Mouse (Mus musculus) A20 (cell line): ENCODE measurements around the gene Pde3a.

Experiments
- DNase-seq: peaks from one replicate; pipeline ENCODE4 v3.0.0-alpha.2; 2011; ENCODE audit warnings: low read depth, low spot score

The Pde3a gene

DNA sequence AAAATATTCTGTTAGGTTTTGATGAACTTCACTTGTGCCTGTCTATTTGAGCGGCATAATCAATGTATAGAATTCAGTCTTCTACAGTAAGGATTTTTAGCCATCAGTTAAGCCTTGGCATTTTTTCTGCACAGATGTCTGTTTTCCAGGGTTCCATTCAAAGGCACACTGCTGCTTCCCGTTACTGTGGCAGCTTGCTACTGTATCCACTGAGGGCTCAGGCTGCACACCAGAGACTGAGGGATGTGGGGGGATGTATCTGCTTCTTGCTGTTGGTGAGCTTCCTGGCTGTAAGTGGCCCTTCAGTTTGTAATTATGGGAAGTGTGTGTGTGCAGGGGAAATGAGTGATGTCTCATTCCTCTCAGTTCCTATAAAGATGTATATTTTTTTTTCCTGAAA is 154.9 kb downstream of the Pde3a start:
- DNase-seq: no peak

DNA sequence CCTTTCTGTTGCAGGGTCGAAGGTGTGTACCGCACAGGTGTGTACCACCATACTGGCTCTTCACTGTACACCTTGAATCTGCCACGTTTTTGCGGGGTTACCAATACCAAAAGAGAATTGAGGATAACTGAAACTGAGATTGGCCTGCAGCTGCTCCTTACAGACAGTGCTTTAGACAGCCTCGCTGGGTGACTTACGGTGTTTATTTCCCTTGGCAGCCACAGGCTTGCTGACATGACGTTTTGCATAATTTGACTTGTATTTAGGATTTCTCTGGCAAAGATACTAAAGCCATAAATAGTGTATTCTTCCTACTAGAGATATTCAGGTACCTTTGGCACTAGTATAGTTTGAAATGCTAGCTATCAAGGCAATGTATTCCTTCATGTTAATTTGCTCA is 155.6 kb downstream of the Pde3a start:
- no peak for DNase-seq

DNA sequence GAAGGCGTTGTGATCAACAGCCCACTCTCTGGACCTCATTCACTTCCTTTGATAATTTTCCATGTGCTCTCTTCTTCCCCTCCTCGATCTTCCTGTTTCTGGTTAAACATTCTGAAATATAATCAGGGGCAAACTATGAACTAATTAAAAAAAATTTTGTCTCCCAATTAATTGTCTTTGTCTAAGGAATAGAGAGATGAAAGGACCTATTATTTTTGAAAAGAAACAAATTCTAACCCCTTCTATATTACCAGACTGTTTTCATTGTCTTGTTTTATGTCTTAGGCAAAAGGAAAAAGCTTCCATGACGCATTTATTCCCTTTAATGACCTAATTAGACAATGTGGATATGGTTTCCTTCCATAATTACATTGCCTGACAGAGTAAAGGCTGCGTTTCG is 156.4 kb downstream of the Pde3a start:
- no peak for DNase-seq

DNA sequence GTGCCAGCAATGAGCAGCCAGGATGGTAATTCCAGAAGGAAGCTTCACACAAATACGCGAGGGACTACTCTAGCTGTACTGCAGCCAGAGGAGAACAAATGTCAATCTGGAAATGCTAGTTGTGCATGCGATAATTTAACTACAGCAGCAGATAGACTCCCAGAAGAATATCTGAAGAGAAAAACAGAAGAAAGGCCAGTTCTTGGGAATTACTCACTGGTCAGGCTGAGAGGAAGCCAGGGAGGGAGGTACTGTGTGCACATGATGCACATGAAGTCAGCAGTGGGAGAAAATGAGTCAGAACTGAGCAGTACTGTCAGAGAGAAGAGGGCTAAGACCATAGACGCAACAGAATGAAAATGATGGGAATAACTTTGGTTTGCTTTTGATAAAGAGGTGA is 159.7 kb downstream of the Pde3a start:
- no peak for DNase-seq

DNA sequence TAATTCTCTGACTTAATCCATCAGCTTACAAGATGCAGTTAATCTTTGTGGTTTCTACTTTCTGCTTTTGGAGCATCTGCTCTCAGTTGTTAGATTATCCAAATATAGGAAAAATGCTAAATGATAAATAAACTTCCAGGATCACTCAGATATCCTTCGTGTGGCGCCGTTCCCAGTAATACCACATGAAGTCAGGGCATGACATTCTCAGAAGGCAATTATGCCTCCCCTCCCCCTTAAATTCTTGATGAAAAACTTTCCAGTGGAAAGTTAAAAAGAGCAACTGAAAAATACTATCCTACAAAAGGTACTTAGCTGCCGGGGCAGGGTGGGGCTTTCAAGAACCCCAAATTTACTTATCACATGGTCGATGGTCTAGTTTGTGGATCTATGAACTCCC is 161.8 kb downstream of the Pde3a start:
- no peak for DNase-seq

DNA sequence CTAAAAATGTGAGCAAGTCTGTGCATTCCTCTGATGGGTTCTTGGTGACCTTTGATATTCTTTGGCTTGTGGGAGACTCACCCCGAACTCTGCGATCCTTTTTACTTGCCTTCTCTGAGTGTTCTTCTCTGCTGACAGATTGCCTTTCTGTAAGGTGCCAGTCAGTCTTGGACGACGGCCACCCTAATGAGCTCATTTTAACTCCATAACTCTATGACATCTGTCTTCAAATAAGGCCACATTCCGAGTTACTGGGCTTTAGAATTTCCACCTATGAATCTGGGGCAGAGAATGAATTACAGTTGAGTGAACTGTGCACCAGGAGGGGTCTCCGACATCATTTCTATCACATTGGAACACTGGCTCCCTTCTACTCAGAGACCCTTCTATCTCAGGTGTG is 176.0 kb downstream of the Pde3a start:
- DNase-seq: no peak

DNA sequence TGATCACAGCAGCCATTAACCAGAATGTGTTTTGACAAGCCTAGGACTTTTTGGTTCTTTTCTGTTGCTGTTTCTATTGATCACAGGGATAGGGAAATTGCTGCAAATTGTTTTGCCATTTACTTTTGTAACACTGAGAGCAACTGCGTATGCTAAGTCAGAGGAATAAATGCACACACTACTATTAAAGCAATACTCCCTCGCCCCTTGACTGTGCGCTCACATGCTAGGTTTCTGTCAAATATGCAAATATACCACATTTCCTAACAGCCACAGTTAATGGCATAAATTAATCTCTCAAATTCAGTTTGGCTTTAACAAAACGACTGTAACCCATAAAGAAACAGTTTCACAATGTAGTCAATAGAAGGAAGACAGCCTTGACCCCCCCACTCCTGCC is 179.5 kb downstream of the Pde3a start:
- DNase-seq: no peak

DNA sequence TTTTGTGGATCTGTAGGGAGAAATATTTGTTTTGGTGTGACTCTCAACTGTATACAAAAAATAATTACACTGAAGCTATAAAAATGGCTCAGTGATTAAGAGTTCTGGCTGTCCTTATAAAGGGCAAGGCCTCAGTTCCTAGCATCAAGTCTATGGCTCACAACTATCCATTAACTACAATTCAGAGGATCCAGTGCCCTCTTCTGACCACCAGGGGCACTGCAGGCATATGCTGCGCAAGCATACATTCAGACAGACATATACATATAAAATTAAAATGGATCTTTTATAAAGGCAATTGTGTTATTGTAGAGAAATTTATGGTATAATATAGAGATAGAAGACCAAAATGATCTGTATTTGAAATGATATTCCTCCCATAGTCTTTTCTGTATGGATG is 181.1 kb downstream of the Pde3a start:
- no peak for DNase-seq

DNA sequence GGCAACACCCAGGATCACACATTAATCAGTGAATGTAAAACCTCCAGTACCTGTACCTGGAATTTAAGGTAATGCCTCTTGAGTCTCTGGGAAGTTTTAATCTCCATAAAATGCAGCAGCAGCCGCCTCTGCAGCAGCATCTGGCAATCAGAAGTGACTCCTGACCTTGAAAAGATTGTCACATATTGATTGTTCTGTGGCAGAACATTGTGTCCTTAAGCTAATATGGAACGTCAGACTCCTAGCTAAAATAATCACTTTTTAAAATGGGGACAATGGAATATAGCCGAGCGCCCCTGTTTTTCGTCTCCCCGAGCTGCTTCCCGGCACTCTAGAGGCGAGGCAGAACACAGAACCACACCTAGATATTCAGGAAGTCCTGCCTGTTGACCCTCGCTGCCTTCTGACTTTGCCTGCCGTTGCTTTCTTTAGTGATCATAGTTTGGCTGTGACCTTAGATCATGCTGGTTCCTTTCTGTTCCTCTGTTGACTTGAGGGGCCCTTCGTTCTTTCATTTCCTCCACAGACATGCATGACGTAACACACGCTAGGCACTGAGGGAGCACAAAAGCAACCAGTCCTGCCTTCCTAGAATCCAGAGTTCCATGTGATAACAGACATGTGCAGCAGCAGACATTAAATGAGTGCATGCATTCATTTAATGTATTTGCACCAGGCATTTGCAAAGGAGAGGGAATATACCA is 183.4 kb downstream of the Pde3a start:
- DNase-seq: no peak

DNA sequence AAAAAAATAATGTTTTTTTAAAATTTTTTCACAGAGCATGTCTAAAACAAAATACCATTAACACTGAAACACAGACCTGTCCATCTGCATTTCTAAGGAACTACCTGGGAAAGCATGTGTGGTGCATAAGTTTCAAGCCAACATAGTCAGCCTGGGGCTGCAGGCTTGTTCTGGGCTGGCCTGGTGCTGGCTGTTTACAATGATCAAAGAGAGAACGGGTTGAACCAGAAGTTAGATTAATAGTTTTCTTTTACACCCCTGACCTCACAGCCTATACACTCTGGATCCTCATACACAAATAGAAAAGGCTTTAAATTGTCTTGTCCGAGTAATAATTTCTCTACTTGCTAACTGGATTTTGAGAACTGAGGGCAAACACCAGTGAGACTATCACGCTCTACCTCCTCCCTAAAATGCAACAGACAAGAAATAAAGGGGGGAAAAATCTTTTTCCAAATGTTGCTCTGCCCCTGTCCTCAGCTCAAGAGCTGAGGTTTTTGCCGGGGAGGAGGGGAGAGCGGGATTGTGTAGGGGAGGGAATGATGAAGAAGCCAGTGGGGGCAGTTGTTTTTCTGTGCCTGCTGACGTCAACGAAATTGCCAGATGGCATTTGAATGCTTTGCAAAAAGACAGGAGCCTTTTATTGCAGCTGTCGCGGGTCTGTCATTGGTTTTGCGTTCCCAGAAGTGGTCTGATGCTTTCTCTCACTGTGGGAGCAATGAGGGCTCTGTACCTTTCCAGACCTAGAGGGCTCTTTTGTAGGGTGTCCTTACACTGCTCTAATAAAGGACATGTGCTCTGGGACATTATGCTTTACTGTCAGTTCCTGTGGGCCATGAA is 185.1 kb downstream of the Pde3a start:
- no peak for DNase-seq

DNA sequence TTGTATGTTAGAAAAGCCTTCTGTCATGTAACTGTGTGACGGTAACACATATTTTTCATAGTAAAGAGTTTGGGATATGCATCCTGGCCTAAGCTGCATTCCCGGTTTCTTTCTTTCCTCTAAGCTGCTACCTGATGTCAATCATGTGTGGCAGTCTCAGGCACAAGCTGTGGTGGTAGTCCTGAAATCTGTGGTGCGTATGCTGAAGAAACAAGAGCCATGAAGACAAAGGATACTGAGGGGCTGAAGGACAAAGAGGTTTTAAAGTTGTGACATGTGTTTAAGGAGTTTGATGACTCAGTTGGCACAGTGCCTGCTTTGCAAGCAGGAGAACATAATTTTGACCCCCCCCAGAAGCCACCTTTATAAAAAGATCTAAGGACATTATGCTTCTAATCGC is 186.1 kb downstream of the Pde3a start:
- DNase-seq: no peak

DNA sequence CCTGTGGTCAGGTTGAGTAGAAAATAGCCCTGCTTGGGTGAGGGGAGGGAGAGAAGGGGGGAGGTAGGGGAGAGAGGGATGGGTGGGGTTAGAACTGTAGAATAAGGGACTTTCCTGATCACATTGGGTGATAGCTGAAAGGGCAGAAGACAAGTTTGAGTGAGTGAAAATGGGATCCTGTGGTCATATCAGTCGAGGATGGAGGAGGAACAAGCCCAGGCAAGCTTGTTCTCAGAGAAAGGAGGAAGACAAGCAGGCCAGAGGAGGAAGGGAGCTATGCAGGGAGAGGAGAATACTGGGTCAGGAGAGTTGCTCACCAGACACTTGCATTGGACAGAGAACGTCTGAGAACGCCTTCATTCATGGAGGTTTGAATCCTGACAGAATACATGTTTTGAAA is 190.9 kb downstream of the Pde3a start:
- no peak for DNase-seq

DNA sequence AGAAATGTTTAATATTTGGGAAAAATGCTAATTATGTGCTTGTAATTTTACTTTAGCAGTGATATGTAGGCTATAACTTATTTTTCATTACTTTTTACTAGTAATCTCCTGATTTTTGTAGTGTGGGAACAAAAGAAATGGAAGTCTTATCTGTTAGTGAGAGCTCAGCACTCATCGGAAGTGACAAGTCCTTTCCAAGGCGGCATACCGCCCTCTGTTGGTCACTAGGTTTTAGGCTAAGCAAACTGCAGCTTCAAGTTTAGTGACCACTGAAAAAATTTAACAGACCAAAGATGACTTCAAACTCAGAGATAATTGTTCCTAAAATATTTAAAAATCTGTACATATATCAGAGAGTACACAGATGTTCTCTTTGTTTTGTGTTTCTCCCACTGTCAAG is 198.5 kb downstream of the Pde3a start:
- no peak for DNase-seq

DNA sequence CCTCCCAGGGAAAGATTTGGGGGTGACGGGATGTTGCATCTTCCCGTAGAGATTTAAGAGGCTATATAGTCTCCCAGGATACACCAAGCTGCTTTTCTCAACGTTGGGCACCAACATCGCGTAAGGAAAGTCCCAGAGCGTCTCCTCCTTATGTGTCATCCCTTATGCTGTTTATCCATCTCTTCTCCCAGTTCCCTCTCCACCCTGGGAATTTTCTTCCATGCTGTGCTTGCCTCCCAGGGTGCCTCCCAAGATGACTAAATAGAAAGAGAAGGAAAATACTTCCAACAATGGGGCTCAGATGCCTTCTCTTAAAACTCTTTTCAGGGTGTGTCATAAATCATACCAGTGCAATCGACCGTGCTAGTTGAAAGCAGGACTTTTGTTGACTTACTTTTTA is 199.8 kb downstream of the Pde3a start:
- no peak for DNase-seq

DNA sequence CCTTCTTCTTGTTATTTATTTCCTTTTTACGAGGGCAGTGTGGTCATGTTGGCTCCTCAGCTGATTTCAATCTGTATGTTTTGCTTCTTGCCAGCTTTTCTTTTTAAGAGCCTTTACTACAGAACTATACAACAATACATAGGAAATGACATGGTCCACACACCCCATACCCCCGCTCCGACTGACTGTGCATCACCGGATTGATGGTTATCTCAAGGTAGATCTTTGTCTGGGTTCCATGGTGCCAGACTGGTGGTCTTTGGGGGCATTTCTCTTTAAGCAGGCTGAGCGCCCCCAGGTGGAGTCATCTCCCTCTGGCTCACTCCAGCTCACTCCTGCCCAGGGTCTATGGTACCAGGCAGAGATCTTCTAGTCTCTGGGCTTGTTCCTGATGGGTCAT is 206.3 kb downstream of the Pde3a start:
- no peak for DNase-seq

DNA sequence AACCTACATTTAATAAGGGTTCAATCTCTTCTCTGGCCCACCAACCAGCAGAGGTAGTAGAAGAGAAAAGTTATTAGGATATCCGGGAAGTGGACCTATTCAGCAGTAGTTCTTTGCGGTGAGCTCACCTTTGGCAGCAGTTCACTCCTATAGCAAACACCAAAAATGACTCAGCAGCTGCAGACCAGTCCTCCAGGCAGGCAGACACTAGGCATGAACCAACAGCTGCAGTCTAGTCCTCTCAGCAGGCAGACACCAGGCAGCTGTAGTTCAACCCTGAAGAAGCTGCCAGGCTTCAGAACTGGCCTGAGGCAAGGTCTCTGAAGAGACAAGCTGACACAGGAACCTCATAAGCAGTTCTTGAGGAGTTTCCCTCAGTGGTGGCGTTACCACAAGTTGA is 207.5 kb downstream of the Pde3a start:
- DNase-seq: no peak

DNA sequence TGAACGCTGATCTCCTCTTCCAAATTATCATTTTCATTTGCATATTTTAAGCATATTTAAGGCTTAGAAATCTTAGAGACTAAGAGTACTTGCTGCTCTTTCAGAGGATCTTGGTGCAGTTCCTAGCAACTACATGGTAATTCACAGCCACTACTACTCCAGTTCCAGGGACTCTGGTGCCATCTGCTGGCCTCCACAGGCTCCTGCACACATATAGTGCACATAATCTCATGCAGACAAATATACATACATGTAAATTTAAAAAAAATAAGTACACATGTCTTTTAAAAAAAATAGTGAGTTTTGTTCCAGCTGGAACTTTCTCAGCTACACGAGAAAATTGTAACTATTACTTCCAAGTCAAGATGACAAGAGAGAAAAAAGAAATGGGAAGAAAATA is 221.2 kb downstream of the Pde3a start:
- no peak for DNase-seq

DNA sequence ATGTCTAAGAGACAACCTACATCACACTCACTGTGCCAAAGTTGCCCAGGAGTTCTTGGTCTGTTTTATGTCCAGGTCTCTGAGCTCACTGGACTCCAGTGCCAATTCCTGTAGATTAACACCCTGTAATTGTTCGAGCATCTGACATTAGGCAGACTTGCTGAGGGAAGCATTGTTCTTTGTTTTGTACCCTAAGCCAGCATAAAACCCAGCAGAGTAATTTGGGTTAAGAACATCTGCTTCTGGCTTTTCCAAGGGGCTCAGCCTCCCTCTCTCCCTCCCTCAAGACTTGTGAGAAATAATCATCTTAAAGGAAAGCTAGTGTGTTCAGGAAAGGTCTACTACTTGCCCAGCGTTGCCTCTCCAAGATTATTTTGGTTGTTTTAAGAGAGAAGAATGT is 225.2 kb downstream of the Pde3a start:
- no peak for DNase-seq

DNA sequence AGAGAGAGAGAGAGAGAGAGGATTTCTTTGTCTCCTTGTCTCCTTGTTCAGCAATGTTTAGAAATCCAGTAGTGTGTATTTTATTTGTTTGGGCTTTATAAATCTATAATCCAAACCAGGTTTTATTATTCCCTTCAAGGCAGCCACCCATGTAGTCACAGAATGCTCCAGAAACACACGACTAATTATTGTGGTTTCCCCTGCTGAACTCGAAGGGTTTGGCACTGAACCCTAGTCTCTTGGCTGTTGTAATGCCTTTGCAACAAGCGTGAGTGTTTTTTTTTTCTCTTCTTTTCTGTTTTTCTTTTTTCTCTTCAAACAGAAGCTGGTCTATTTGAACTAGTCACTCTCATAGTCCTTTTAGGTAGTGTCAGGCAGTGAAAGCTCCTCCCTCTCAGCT is 225.6 kb downstream of the Pde3a start:
- DNase-seq: no peak

DNA sequence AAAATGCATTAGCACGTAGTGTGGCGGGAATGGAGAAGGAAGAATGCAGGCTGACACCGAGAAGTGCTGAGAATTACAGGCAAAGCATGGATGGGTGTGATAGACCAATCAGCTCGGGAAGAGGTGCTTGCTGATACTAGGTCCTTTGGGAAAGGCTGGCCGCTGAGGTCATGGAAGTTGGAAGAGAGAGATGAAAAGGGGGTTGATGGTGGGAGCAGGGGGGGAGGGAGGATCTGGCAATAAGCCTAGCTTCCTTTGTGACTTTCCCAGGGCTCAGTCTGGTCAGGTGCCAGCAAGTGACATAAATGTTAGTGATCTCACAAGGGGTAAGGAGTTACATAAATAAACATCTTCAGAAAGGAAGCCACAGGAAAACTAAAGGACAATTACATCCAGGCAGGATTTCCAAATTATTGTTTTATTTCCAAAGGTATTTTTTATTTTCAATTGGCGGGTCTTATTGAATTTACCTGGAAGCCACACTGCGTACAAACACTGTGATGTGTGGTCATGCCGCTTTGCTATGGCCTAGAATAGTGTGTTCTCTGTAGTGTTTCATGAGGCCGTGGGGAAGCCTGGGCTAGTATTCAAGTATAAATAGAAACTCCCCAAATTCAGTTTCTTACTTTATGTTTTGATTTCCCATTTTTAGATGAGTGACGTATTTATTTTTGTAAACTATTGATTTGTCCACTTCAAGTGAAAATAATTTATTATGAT is 236.4 kb downstream of the Pde3a start:
- DNase-seq: no peak

DNA sequence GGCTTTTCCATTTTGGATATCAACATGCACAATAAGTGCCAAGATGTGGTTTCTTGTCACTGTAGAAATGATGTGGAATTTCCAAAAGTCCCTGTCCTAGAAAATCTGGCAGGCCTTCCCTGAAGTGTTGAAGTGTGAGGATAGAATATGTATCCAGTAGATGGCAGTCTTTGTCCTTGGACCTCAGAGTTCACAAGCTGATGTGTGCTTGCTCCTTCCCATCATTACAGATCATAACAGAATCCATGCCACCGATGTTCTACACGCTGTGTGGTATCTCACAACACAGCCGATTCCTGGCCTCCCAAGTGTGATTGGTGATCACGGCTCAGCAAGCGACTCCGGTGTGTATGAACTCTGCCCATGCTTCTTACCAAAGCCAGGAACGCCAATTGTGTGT is 238.2 kb downstream of the Pde3a start:
- DNase-seq: no peak

DNA sequence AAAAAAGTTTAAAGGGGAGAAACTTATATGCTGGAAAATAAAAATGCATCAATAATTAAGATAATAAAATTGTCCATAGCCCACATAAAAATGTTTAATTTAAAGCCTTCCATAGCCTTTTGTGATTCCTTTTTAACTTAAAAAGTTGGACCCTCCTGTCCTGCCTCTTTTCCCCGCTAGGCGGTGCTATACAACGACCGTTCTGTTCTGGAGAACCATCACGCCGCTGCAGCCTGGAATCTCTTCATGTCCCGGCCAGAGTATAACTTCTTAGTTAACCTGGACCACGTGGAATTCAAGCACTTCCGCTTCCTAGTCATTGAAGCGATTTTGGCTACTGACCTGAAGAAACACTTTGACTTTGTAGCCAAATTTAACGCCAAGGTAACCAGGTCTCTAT is 239.6 kb downstream of the Pde3a start:
- DNase-seq: no peak

DNA sequence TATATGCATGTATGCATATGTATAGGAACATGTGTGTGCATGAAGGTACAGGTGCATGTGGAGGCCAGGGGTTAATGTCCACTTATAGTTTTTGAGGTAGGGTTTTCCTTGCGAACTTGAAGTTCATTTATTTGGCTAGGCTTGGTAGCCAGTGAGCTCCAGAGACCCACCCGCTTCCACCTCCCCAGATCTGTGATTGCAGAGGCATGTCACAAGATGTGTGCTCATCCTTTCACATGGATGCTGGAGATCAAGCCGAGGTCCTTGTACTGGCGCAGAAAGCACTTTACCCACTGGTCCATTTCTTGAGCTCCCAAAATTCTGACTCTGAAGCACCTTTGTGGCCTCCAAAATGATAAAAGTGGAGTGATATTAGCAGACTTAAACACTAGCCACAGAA is 245.8 kb downstream of the Pde3a start:
- no peak for DNase-seq
